Mouse (Mus musculus): ENCODE measurements at regions not wholly inside any gene's neighbourhood (a gene's known extent, or its start where the extent isn't known, plus 50 kb on each side); places are given as distances from the start of the nearest gene placed in this dataset.
A peak's percentile ranks its signal among the peaks of the same experiment; 100 is the strongest.

GRCm38 (mm10) chr15:17084030-17084429, 355.5 kb downstream of the Cdh9 start:
- no peaks in the 10 kb centered on the region for H3K36me3 ChIP-seq (replicated peaks)
- WGBS: 67% methylated on average over 2 of the region's 2 CpGs
- H3K9ac ChIP-seq: no peak overlapping the region
- no peaks in the 10 kb centered on the region for H3K4me1 ChIP-seq
- H3K9me3 ChIP-seq: no peaks in the 10 kb centered on the region
- H3K4me2 ChIP-seq: no peak overlapping the region
- no peak for ATAC-seq (ENCODE audit: low FRiP score)
- no peaks in the 10 kb centered on the region for H3K27me3 ChIP-seq
- no peak overlapping the region for H3K4me3 ChIP-seq (replicated peaks)
- no peak overlapping the region for H3K27ac ChIP-seq

DNA sequence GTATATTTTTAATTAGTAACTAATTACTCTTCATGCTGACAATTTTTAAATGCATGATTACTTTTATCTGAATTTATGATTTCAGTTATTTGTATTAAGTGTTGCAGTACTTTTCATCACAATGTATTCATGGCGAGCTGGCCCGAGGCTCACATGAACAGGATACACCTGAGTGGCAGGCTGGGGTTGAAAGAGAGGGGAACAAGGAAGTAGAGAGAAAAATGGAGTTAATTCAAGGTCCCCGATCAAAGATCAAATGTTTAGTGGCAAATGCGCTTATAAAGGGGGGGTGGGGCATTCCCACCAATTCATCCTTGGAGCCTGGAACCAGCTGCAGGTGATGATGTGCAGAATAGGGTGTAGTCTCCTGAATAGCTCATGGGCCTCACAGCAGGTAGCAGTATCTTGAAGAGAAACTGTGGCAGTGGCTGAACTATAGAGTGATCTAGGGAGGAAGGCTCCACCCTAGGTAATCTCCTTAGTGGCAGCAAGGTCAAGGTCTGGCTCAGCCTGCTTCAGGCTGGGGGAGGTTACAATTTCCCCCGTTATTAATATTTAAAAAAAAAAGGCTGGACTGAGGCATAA, 360.2 kb downstream of the Cdh9 start:
- ATAC-seq (ENCODE audit: low FRiP score): no peak
- 89% methylated on average over 5 of the region's 5 CpGs for WGBS
- no peak overlapping the region for H3K27ac ChIP-seq

GRCm38 (mm10) chr15:17098927-17099326, 370.4 kb downstream of the Cdh9 start:
- Histone ChIP-seq H3K4me2 (no peak overlapping the region), H3K27me3 (no peaks in the 10 kb centered on the region), H3K36me3 (replicated peaks) (no peaks in the 10 kb centered on the region), H3K27ac (no peak overlapping the region), H3K4me3 (replicated peaks) (no peak overlapping the region), H3K4me1 (no peaks in the 10 kb centered on the region), H3K9me3 (peaks cover 2% of the 10 kb centered on the region; the same call in 1 of the 2 replicates), H3K9ac (no peak overlapping the region)
- 2% methylated on average over 4 of the region's 4 CpGs for WGBS
- peak; percentile 84 for ATAC-seq (ENCODE audit: low FRiP score)

More for the DNA sequence above, 360.2 kb downstream of the Cdh9 start:
- no peak overlapping the region for H3K4me2 ChIP-seq
- H3K9me3 ChIP-seq: no peaks in the 10 kb centered on the region
- H3K4me3 ChIP-seq (replicated peaks): no peak overlapping the region
- H3K4me1 ChIP-seq: no peaks in the 10 kb centered on the region
- H3K36me3 ChIP-seq (replicated peaks): no peaks in the 10 kb centered on the region
- H3K27me3 ChIP-seq: no peaks in the 10 kb centered on the region
- no peak overlapping the region for H3K9ac ChIP-seq

GRCm38 (mm10) chr15:17101182-17101581, 372.6 kb downstream of the Cdh9 start:
- no peaks in the 10 kb centered on the region for H3K4me1 ChIP-seq
- no peak overlapping the region for H3K4me3 ChIP-seq (replicated peaks)
- H3K9ac ChIP-seq: no peak overlapping the region
- WGBS: 88% methylated on average over 3 of the region's 3 CpGs
- no peaks in the 10 kb centered on the region for H3K27me3 ChIP-seq
- no peaks in the 10 kb centered on the region for H3K36me3 ChIP-seq (replicated peaks)
- no peak overlapping the region for H3K4me2 ChIP-seq
- H3K9me3 ChIP-seq: no peaks in the 10 kb centered on the region
- ATAC-seq (ENCODE audit: low FRiP score): no peak
- no peak overlapping the region for H3K27ac ChIP-seq

GRCm38 (mm10) chr15:17135721-17136120, 407.2 kb downstream of the Cdh9 start:
- Histone ChIP-seq H3K27me3 (no peaks in the 10 kb centered on the region), H3K9me3 (no peaks in the 10 kb centered on the region), H3K4me2 (no peak overlapping the region), H3K4me3 (replicated peaks) (no peak overlapping the region), H3K4me1 (no peaks in the 10 kb centered on the region), H3K27ac (no peak overlapping the region), H3K9ac (no peak overlapping the region), H3K36me3 (replicated peaks) (no peaks in the 10 kb centered on the region)
- no peak for ATAC-seq (ENCODE audit: low FRiP score)
- 44% methylated on average over 1 of the region's 1 CpGs for WGBS

GRCm38 (mm10) chr15:17180164-17180563, 451.6 kb downstream of the Cdh9 start:
- 45% methylated on average over 2 of the region's 2 CpGs for WGBS
- Histone ChIP-seq H3K4me3 (replicated peaks) (no peak overlapping the region), H3K4me2 (no peak overlapping the region), H3K9me3 (no peaks in the 10 kb centered on the region), H3K4me1 (no peaks in the 10 kb centered on the region), H3K27me3 (no peaks in the 10 kb centered on the region), H3K9ac (no peak overlapping the region), H3K27ac (no peak overlapping the region), H3K36me3 (replicated peaks) (no peaks in the 10 kb centered on the region)
- no peak for ATAC-seq (ENCODE audit: low FRiP score)

DNA sequence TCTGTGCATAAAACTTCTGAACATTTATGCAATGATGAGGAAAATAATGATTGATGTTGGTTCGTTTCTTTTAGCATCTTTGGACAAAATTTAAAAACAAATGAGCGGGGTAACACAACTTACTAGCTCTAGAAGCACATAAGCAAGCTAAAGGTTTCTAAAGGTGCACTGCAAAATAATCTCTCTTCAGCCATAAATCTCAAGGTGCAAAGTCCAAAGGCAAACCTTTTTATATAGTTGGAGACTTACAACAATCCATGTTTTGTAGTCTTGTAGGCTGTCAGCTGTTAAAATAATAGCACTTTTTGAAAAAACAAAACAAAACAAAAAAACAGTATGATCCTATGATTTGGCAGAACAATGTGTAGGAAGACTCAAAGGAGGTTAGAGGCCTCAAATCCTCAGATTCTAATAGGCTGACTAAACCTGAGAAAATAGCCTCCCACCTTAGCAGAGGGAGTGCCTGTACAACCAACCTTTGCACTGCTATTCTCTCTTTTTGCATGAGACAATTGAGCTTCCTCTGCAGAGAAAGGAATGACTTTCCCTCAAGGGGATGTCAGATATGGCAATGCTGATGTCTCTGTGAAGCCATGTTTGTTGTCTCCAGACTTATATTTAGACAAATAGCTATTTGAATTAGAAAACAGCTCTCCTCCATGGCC, 452.9 kb downstream of the Cdh9 start:
- ATAC-seq (ENCODE audit: low FRiP score): no peak
- 87% methylated on average over 2 of the region's 2 CpGs for WGBS
- no peaks in the 10 kb centered on the region for H3K36me3 ChIP-seq (replicated peaks)

GRCm38 (mm10) chr15:17195439-17195838, 466.9 kb downstream of the Cdh9 start:
- Histone ChIP-seq H3K4me2 (no peak overlapping the region), H3K36me3 (replicated peaks) (no peaks in the 10 kb centered on the region), H3K27me3 (no peaks in the 10 kb centered on the region), H3K4me1 (no peaks in the 10 kb centered on the region), H3K27ac (no peak overlapping the region), H3K4me3 (replicated peaks) (no peak overlapping the region), H3K9me3 (no peaks in the 10 kb centered on the region), H3K9ac (no peak overlapping the region)
- ATAC-seq (ENCODE audit: low FRiP score): peak; percentile 36; the same call in 1 of the 2 replicates
- 51% methylated on average over 5 of the region's 5 CpGs for WGBS

More for the DNA sequence above, 452.9 kb downstream of the Cdh9 start:
- Histone ChIP-seq H3K27ac (no peak overlapping the region), H3K9ac (no peak overlapping the region), H3K4me2 (no peak overlapping the region), H3K9me3 (no peaks in the 10 kb centered on the region), H3K4me3 (replicated peaks) (no peak overlapping the region), H3K27me3 (no peaks in the 10 kb centered on the region), H3K4me1 (no peaks in the 10 kb centered on the region)

- Histone ChIP-seq H3K9ac (no peak overlapping the region), H3K27ac (no peak overlapping the region), H3K4me3 (replicated peaks) (no peak overlapping the region), H3K4me1 (no peaks in the 10 kb centered on the region), H3K9me3 (no peaks in the 10 kb centered on the region), H3K36me3 (replicated peaks) (no peaks in the 10 kb centered on the region), H3K4me2 (no peak overlapping the region), H3K27me3 (no peaks in the 10 kb centered on the region)
- 88% methylated on average over 2 of the region's 2 CpGs for whole genome bisulfite sequencing
- ATAC-seq (ENCODE audit: low FRiP score): no peak
These were observed 476.2 kb downstream of the Cdh9 start for GRCm38 (mm10) chr15:17204739-17205138.

- Histone ChIP-seq H3K36me3 (replicated peaks) (no peaks in the 10 kb centered on the region), H3K4me3 (replicated peaks) (no peak overlapping the region), H3K27me3 (no peaks in the 10 kb centered on the region), H3K9me3 (no peaks in the 10 kb centered on the region), H3K9ac (no peak overlapping the region), H3K4me2 (no peak overlapping the region), H3K27ac (no peak overlapping the region), H3K4me1 (no peaks in the 10 kb centered on the region)
- WGBS: 77% methylated on average over 3 of the region's 3 CpGs
- no peak for ATAC-seq (ENCODE audit: low FRiP score)
These were observed 516.5 kb downstream of the Cdh9 start for GRCm38 (mm10) chr15:17245096-17245495.

DNA sequence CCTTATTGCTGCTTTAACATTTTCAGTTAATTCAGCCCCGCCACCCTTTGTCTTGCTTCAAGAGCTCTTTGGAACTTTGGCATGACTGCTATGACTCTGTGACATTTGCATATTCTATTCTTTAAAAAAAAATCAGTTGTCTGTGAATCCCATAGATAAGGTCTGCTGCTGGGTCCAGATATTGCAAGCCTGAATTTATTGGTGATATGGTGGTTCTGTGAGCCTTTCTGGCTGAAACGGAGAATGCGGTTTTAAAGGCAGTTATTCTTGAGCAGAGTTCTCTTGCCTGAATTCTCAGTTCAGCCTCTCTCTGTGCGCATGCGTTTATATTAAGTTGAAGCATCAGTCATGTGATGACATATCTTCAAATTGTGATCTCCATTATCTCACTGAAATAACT, 560.7 kb downstream of the Cdh9 start:
- no peaks in the 10 kb centered on the region for H3K4me1 ChIP-seq
- no peak overlapping the region for H3K27ac ChIP-seq
- H3K36me3 ChIP-seq (replicated peaks): no peaks in the 10 kb centered on the region
- no peaks in the 10 kb centered on the region for H3K27me3 ChIP-seq
- H3K9ac ChIP-seq: no peak overlapping the region
- H3K4me2 ChIP-seq: no peak overlapping the region
- H3K9me3 ChIP-seq: no peaks in the 10 kb centered on the region
- no peak for ATAC-seq (ENCODE audit: low FRiP score)
- no peak overlapping the region for H3K4me3 ChIP-seq (replicated peaks)
- WGBS: 91% methylated on average over 5 of the region's 5 CpGs

All from forebrain, embryonic 12.5 days (tissue).